Mouse (Mus musculus) bone marrow, adult 2 months (tissue): ENCODE results near the gene Zfr2.

ENCODE experiments used
- CTCF ChIP-seq: fragments of 200-500 bp; IDR thresholded peaks from 2 replicates; pipeline ENCODE4 v1.5.1; 2011; ENCODE audit warnings: low read length, control low read depth; ENCODE audit not compliant: control insufficient read depth, insufficient read depth
- POLR2A ChIP-seq: fragments of 200-500 bp; IDR thresholded peaks from 2 replicates; pipeline ENCODE4 v1.6.1; 2011; ENCODE audit warnings: low read depth, mild to moderate bottlenecking, control low read depth, low read length, borderline replicate concordance; ENCODE audit not compliant: control insufficient read depth

DNA sequence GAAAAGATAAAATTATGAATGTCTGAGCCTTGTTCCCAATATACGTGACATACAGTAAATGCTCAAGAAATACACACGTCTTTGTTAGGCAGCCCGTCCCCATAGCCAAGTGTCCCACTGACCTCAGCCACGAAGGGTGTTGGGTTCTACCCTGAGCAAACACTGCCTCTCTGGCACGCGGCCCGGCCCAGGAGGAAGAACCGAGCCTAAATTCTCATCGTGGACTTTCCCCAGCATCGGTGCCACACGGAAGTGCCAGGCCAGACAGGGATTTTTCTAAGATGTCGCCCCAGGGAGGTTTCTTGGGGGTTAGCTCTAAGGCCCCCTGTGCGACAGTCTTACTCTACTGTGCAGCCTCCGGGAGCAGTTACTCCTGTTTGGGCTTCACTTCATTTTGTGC is 56.9 kb downstream of the Zfr2 start:
- TF ChIP-seq CTCF (no peak), POLR2A (no peak)
